Mouse (Mus musculus) heart, embryonic 12.5 days (tissue): ENCODE measurements around the gene Dlgap4. TPM values are rescaled to one million over a fixed set of nuclear protein-coding genes. Genes with fewer than 3 reads are reported as not detected.

Experiments
- ATAC-seq: fragments of 200-750 bp; cut with Nextera tagmentation; 2 replicates; pipeline ENCODE4 v1.8.0; 2017; ENCODE audit warnings: moderate TSS enrichment, moderate library complexity; ENCODE audit not compliant: insufficient number of reproducible peaks, low FRiP score
- H3K27ac ChIP-seq: fragments of 300-500 bp; sonication (generic); 2 replicates; pipeline ENCODE4 v1.5.1; 2016; ENCODE audit warnings: mild to moderate bottlenecking, moderate library complexity; ENCODE audit not compliant: poor library complexity, severe bottlenecking
- H3K27me3 ChIP-seq: fragments of 300-500 bp; sonication (generic); replicated peaks from 2 replicates; pipeline ENCODE4 v1.6.1; 2016; ENCODE audit warnings: mild to moderate bottlenecking, moderate library complexity
- H3K36me3 ChIP-seq: fragments of 300-500 bp; sonication (generic); 2 replicates; pipeline ENCODE4 v1.6.1; 2016; ENCODE audit warnings: mild to moderate bottlenecking, moderate library complexity
- H3K4me1 ChIP-seq: fragments of 300-500 bp; sonication (generic); replicated peaks from 2 replicates; pipeline ENCODE4 v1.6.1; 2016; ENCODE audit warnings: mild to moderate bottlenecking
- H3K4me2 ChIP-seq: fragments of 300-500 bp; sonication (generic); 2 replicates; pipeline ENCODE4 v1.6.1; 2016; ENCODE audit warnings: mild to moderate bottlenecking, moderate library complexity
- H3K4me3 ChIP-seq: fragments of 300-500 bp; sonication (generic); 2 replicates; pipeline ENCODE4 v1.5.1; 2016; ENCODE audit warnings: mild to moderate bottlenecking
- H3K9ac ChIP-seq: fragments of 300-500 bp; sonication (generic); 2 replicates; pipeline ENCODE4 v1.6.1; 2016; ENCODE audit warnings: mild to moderate bottlenecking, moderate library complexity
- H3K9me3 ChIP-seq: fragments of 300-500 bp; sonication (generic); replicated peaks from 2 replicates; pipeline ENCODE4 v1.6.1; 2016; ENCODE audit warnings: mild to moderate bottlenecking, moderate library complexity
- WGBS: fragments of 180-500 bp; shearing (Covaris S2); methylation state at CpG from one replicate; pipeline ENCODE4 v1.1.7; 2016; 5-methylcytosine and 5-hydroxymethylcytosine counted together
- polyA plus RNA-seq: library from polyadenylated mRNA; unstranded; fragments of >200 nt; fragmentation: Nextera tagmentation; extraction: Ambion mirVana; gene quantifications from 2 replicates; pipeline ENCODE4 v1.2.1, GENCODE M21; 2016

The Dlgap4 gene
- polyA plus RNA-seq, 1 experiment from 2014 or later, result 72.1 TPM

GRCm38 (mm10) chr2:156658221-156658620 lies 44.7 kb downstream of the Dlgap4 start:
- no peak for ATAC-seq
- no peak overlapping the region for H3K27ac ChIP-seq
- WGBS, result 73% methylated on average over 10 of the region's 10 CpGs
- no peak overlapping the region for H3K4me3 ChIP-seq
- H3K27me3 ChIP-seq, result peaks cover 33% of the 10 kb centered on the region
- no peaks in the 10 kb centered on the region for H3K4me1 ChIP-seq
- H3K9me3 ChIP-seq, result no peaks in the 10 kb centered on the region
- no peak overlapping the region for H3K4me2 ChIP-seq
- H3K36me3 ChIP-seq, result no peaks in the 10 kb centered on the region
- H3K9ac ChIP-seq, result no peak overlapping the region

GRCm38 (mm10) chr2:156658751-156659150 lies 45.2 kb downstream of the Dlgap4 start:
- no peaks in the 10 kb centered on the region for H3K36me3 ChIP-seq
- WGBS, result 52% methylated on average over 7 of the region's 7 CpGs
- H3K4me1 ChIP-seq, result no peaks in the 10 kb centered on the region
- no peak for ATAC-seq
- no peak overlapping the region for H3K27ac ChIP-seq
- H3K4me3 ChIP-seq, result no peak overlapping the region
- H3K9me3 ChIP-seq, result no peaks in the 10 kb centered on the region
- no peak overlapping the region for H3K4me2 ChIP-seq
- H3K27me3 ChIP-seq, result peaks cover 33% of the 10 kb centered on the region
- H3K9ac ChIP-seq, result no peak overlapping the region

- Histone ChIP-seq H3K27ac (no peak overlapping the region), H3K36me3 (no peaks in the 10 kb centered on the region), H3K9ac (no peak overlapping the region), H3K4me2 (no peak overlapping the region), H3K4me1 (no peaks in the 10 kb centered on the region), H3K27me3 (peaks cover 32% of the 10 kb centered on the region), H3K9me3 (no peaks in the 10 kb centered on the region), H3K4me3 (no peak overlapping the region)
- WGBS, result 71% methylated on average over 6 of the region's 6 CpGs
- no peak for ATAC-seq
These were observed 46.5 kb downstream of the Dlgap4 start for GRCm38 (mm10) chr2:156659981-156660380.

GRCm38 (mm10) chr2:156663162-156663561 lies 49.7 kb downstream of the Dlgap4 start:
- Histone ChIP-seq H3K4me1 (0 out of 2 replicates have a peak, but pooled peaks cover 5% of the 10 kb centered on the region), H3K4me3 (no peak overlapping the region), H3K4me2 (no peak overlapping the region), H3K27ac (no peak overlapping the region), H3K36me3 (no peaks in the 10 kb centered on the region), H3K9me3 (no peaks in the 10 kb centered on the region), H3K9ac (no peak overlapping the region), H3K27me3 (peaks cover 44% of the 10 kb centered on the region)
- 68% methylated on average over 10 of the region's 10 CpGs for WGBS
- ATAC-seq, result no peak

GRCm38 (mm10) chr2:156664407-156664806 lies 50.9 kb downstream of the Dlgap4 start:
- Histone ChIP-seq H3K4me1 (0 out of 2 replicates have a peak, but pooled peaks cover 5% of the 10 kb centered on the region), H3K27ac (no peak overlapping the region), H3K9ac (no peak overlapping the region), H3K27me3 (peaks cover 42% of the 10 kb centered on the region), H3K36me3 (no peaks in the 10 kb centered on the region), H3K4me3 (no peak overlapping the region), H3K4me2 (no peak overlapping the region), H3K9me3 (no peaks in the 10 kb centered on the region)
- WGBS, result 13% methylated on average over 5 of the region's 5 CpGs
- ATAC-seq, result no peak

GRCm38 (mm10) chr2:156664993-156665518 lies 51.6 kb downstream of the Dlgap4 start:
- 65% methylated on average over 8 of the region's 8 CpGs for WGBS

GRCm38 (mm10) chr2:156665620-156666196 lies 52.2 kb downstream of the Dlgap4 start:
- peaks cover 42% of the 10 kb centered on the region for H3K27me3 ChIP-seq
- no peaks in the 10 kb centered on the region for H3K9me3 ChIP-seq
- H3K27ac ChIP-seq, result no peak overlapping the region
- no peak overlapping the region for H3K4me2 ChIP-seq
- H3K4me1 ChIP-seq, result 0 out of 2 replicates have a peak, but pooled peaks cover 5% of the 10 kb centered on the region
- 78% methylated on average over 13 of the region's 13 CpGs for WGBS
- no peak overlapping the region for H3K4me3 ChIP-seq
- H3K36me3 ChIP-seq, result no peaks in the 10 kb centered on the region
- H3K9ac ChIP-seq, result no peak overlapping the region
- no peak for ATAC-seq

More at GRCm38 (mm10) chr2:156664993-156665518, 51.6 kb downstream of the Dlgap4 start:
- no peak overlapping the region for H3K4me3 ChIP-seq
- no peaks in the 10 kb centered on the region for H3K9me3 ChIP-seq
- no peaks in the 10 kb centered on the region for H3K36me3 ChIP-seq
- no peak overlapping the region for H3K27ac ChIP-seq
- no peak for ATAC-seq
- no peak overlapping the region for H3K9ac ChIP-seq
- H3K27me3 ChIP-seq, result peaks cover 42% of the 10 kb centered on the region
- 0 out of 2 replicates have a peak, but pooled peaks cover 5% of the 10 kb centered on the region for H3K4me1 ChIP-seq
- no peak overlapping the region for H3K4me2 ChIP-seq

GRCm38 (mm10) chr2:156666231-156666630 lies 52.7 kb downstream of the Dlgap4 start:
- Histone ChIP-seq H3K27ac (no peak overlapping the region), H3K27me3 (peaks cover 42% of the 10 kb centered on the region), H3K4me3 (no peak overlapping the region), H3K4me1 (0 out of 2 replicates have a peak, but pooled peaks cover 5% of the 10 kb centered on the region), H3K9ac (no peak overlapping the region), H3K4me2 (no peak overlapping the region), H3K9me3 (no peaks in the 10 kb centered on the region), H3K36me3 (no peaks in the 10 kb centered on the region)
- WGBS, result 51% methylated on average over 12 of the region's 12 CpGs
- no peak for ATAC-seq

- no peak for ATAC-seq
- 73% methylated on average over 5 of the region's 5 CpGs for WGBS
- Histone ChIP-seq H3K9me3 (no peaks in the 10 kb centered on the region), H3K9ac (no peak overlapping the region), H3K27ac (no peak overlapping the region), H3K4me2 (no peak overlapping the region), H3K4me3 (no peak overlapping the region), H3K27me3 (peaks cover 45% of the 10 kb centered on the region), H3K36me3 (no peaks in the 10 kb centered on the region), H3K4me1 (0 out of 2 replicates have a peak, but pooled peaks cover 5% of the 10 kb centered on the region)
These were observed 53.8 kb downstream of the Dlgap4 start for GRCm38 (mm10) chr2:156667290-156667689.

GRCm38 (mm10) chr2:156668625-156669024 lies 55.1 kb downstream of the Dlgap4 start:
- no peaks in the 10 kb centered on the region for H3K9me3 ChIP-seq
- no peak overlapping the region for H3K27ac ChIP-seq
- H3K27me3 ChIP-seq, result peaks cover 36% of the 10 kb centered on the region
- no peak overlapping the region for H3K4me3 ChIP-seq
- no peak overlapping the region for H3K4me2 ChIP-seq
- WGBS, result 90% methylated on average over 6 of the region's 6 CpGs
- no peak for ATAC-seq
- H3K36me3 ChIP-seq, result no peaks in the 10 kb centered on the region
- H3K4me1 ChIP-seq, result 0 out of 2 replicates have a peak, but pooled peaks cover 5% of the 10 kb centered on the region
- H3K9ac ChIP-seq, result no peak overlapping the region

GRCm38 (mm10) chr2:156673307-156673706 lies 59.8 kb downstream of the Dlgap4 start:
- no peak overlapping the region for H3K4me3 ChIP-seq
- no peak overlapping the region for H3K9ac ChIP-seq
- WGBS, result 73% methylated on average over 10 of the region's 10 CpGs
- peaks cover 15% of the 10 kb centered on the region for H3K27me3 ChIP-seq
- H3K4me2 ChIP-seq, result no peak overlapping the region
- H3K4me1 ChIP-seq, result no peaks in the 10 kb centered on the region
- ATAC-seq, result no peak
- no peak overlapping the region for H3K27ac ChIP-seq
- H3K36me3 ChIP-seq, result no peaks in the 10 kb centered on the region
- no peaks in the 10 kb centered on the region for H3K9me3 ChIP-seq
